Mouse (Mus musculus) C2C12 (cell line): ENCODE measurements around the gene Pitx3.

Source experiments
- FOSL1 ChIP-seq: IDR thresholded peaks from one replicate; pipeline ENCODE4 v1.8.0; 2011; ENCODE audit warnings: mild to moderate bottlenecking, low read length; ENCODE audit not compliant: poor library complexity, insufficient read depth, severe bottlenecking
- USF1 ChIP-seq: IDR thresholded peaks from one replicate; pipeline ENCODE4 v1.6.1; 2011; ENCODE audit warnings: low read depth, mild to moderate bottlenecking, control low read depth, moderate library complexity

GRCm38 (mm10) chr19:46177046-46177445, 28.9 kb upstream of the Pitx3 start:
- TF ChIP-seq FOSL1 (no peak), USF1 (no peak)
